Mouse (Mus musculus): ENCODE results near the gene Rfx8.

DNA sequence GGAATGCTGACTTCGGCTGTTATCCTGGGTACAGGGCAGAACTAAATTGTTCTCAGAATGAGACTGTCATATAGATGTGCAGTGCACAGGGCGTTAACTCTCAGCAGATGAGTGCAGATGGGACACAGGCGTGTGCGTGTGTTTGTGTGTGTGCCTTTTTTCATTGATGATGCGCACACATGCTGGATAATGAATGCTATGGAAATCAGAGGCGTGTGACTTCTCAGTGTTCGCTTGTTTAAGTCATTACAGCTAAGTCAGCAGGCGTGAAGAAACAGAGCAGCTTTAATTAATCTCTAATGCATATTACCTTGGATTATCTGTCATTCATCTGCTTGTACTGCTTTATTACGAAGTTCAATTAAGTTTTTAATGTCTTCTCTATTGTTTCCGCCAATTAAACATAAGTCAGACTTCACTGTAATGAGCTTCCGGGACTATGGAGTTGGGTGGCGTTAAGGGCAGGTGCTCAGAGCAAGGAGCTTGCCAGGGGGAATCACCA, 54.0 kb downstream of the Rfx8 start:
- no peak for TF ChIP-seq EP300 (IDR thresholded peaks at IDR 0.05; ENCODE audit: insufficient read depth, low read depth, low read length)
- TF ChIP-seq POLR2A (IDR thresholded peaks at IDR 0.05; ENCODE audit: insufficient read depth, low read depth, low read length) = no peak
